Mouse (Mus musculus): Measurements from ENCODE around the gene Pknox2. TPM values are rescaled to one million over a fixed set of nuclear protein-coding genes. Genes with fewer than 3 reads are reported as not detected.

Pknox2 gene
- total RNA-seq, 2 experiments from 2014 or later = 7.6 to 7.7 TPM

DNA sequence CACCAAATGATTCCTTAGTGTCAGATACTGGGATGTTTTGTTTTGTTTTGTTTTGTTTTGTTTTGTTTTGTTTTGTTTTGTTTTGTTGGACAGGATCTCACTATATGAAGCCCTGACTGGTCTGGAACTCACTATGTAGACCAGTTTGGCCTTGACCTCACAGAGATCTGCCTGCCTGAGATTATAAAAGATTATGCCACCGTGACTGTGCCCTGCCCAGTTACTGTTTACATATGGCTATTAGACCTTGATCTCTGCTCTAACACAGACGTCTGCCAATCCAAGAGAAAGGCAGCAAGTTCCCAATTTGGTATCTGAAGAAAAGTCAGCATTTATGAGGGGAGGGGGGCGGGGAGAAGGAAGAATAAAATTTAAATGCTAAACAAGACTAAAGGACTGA is 283.5 kb downstream of the Pknox2 start:
- intact Hi-C loops (cut with DNase I) = no loop called here
- DNase-seq = no peak

DNA sequence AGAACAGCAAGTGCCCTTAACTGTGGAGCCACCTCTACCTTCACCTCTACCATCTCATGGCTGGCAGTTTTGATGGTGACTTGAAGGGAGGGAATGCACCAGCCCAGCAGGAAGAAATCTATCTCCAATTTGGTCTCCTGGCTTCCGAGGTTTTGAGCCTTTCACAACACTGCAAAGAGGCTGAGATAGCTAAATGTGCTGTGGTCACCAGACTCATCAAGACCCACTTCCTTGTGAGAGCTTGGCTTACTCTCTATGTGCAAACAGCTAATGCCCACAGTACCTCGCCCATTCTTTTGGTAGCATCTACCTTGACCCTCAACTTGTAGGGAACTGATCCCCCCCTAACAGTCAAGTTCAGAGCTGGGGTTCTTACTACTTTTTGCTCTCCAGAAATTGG is 284.6 kb downstream of the Pknox2 start:
- no peak for DNase-seq
- intact Hi-C loops (cut with DNase I) = no loop called here

DNA sequence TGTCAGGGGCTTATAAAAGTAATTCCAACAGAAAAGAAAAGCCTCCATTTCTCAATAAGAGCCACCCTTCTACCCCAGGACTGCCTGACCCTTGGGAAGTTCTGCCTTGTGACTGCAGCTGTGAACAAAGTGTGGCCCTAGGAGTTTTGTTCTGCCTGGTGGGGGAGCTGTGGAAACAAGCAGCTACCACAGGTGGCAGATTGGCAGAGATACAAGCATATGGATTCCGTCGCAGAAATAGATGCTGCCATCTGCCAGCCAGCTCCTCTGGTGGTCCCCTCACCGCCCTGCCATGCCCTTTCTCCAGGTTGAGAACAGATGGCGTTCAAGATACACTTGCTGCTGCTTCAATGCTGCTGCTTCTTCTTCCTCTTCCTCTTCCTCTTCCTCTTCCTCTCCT is 288.5 kb downstream of the Pknox2 start:
- intact Hi-C loops (cut with DNase I) = no loop called here

DNA sequence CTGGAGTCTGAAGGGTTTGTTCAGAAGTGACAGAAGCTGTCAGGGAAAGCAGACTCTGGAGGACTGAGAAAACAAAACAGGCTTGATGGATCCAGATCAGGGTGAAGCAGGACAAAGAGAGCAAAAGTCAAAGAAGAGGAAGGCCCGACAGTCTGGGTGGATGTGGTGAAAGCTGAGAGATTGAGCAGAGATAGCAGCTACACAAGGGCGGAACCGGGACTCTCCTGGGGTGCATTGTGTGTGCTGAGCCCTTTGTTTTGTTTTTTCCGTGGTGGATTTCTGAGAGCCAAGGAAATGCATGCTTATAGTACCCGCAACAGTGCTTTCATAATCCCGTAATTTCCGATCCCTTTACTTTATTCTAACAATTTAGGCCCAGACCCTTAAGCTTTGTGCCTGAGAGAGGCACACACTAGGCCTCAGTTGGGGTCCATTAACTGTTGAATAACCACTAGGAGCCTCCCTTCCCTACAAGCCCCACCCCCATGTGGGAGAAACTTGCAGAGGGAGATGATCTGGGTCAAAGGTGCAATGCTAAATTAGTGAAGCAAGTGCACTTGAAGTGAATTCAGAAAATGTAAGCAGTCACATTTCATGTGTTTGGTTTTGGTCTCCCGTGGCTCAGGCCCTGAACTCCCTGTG is 289.6 kb downstream of the Pknox2 start:
- intact Hi-C loops (cut with DNase I) = no loop called here
- no peak for DNase-seq

More for the DNA sequence above, 288.5 kb downstream of the Pknox2 start:
- no peak for DNase-seq

DNA sequence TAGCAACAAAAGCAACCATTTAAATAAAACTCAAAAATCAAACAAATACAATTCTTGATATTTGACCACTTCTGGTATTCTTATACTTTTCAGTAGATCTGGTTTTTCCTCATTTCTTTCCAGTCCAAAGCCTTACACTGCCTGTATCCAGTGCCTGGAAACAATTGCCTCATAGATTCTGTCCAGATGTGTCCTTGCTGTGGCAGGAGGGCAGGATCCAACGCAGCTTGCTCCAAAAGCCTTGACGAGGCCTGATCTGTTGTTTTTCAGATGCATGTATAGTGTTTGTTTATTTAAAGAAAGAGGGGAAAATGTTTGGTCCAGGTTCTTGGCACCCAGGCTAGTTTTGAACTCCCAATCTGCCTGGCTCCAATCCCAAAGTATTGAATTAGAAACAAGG is 290.9 kb downstream of the Pknox2 start:
- DNase-seq = no peak
- intact Hi-C loops (cut with DNase I) = no loop called here

DNA sequence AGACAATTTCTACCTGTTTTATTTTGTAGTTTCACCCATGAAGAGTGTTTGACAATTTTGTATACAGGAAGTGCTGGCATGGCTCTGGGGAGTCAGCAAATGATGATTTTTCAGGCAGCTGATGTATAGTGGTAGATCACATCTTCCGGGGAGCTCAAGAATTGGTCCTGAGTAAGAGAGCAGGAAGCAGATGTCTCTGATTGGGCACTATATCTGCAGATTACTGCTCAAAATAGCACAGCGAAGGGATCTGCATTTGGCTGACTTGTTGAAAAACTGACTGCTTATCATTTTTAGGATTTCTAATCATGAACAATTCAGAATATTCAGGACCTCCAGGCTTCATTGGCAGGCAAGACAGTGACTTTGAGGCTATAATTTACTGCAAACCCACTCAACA is 295.0 kb downstream of the Pknox2 start:
- intact Hi-C loops (cut with DNase I) = no loop called here
- DNase-seq = no peak

DNA sequence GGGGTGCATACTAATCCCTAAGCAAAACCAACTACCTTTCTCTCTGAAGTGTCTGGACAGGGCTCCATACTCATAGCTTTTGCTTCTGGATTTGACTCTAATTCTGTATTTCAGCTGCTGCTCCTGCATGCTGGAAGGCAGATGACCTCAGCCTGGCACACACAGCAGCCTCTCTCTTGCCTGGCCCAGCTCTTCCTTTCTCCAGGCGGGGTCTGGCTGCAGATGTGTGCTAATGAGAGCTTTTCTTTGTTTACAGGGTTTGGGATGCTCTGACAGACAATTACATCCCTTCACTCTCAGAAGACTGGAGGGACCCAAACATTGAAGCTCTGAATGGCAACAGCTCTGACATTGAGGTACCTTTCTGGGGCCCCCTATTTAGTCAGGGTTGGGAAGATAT is 297.1 kb downstream of the Pknox2 start:
- intact Hi-C loops (cut with DNase I) = no loop called here

DNA sequence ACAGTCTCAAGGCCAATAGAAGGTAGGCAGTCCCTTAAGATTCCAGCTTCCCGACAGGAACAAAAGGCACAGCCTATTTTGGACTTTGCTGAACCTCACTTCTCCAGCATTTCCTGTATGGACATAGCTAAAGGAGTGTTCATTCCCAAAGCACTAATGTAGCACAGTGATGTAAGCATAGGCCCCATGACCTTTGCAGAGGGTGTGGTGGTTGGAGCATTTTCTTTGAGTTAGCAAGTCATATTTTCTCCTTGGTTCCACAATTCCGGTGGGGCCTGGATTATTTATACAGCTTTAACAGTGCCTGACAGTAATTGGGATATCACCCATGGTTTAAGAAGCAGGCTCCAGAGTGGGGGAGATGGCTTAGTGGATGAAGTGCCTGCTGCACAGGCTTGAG is 298.5 kb downstream of the Pknox2 start:
- intact Hi-C loops (cut with DNase I) = no loop called here
- no peak for DNase-seq

More for the DNA sequence above, 297.1 kb downstream of the Pknox2 start:
- DNase-seq = no peak

DNA sequence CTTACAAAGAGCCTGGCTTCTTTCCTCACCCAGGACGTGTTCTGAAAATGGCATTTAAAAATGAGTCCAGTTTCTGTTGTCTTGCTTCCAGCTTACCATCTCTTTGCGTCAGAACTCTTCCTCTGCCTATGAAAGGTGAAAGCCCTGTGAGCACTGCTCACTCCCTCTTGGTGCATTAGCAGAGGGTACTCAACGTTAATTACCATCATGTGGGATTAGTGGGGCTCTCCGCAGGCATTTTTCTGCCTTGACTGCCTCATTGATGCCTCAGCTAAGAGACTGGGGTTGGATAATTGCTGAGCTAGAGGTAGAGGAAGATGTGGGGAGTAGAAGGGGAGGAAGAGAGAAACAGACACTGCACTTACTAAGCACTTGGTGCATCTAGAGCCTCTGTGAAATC is 300.9 kb downstream of the Pknox2 start:
- intact Hi-C loops (cut with DNase I) = no loop called here
- no peak for DNase-seq

Other genes starting within 250 kb of the Pknox2 start
- 1 to 10 TPM; 6.4 to 7.0 TPM for gene Tmem218, start 60.8 kb upstream of the Pknox2 start, total RNA-seq (2021)
- gene Slc37a2, start 108.3 kb upstream of the Pknox2 start, total RNA-seq (2021) = 1 to 10 TPM; 2.5 to 4.5 TPM
- gene Ccdc15, start 201.0 kb upstream of the Pknox2 start, total RNA-seq (2021) = 1 to 10 TPM; 1.4 to 2.0 TPM
- gene Hepacam, start 219.9 kb upstream of the Pknox2 start, total RNA-seq (2021) = not detected